Mouse (Mus musculus): Measurements from ENCODE around the gene Vmn1r212.
"Not testable (repeated sequence)": the region's sequence is repeated elsewhere in the genome, so short reads cannot be mapped to it uniquely, and the experiment has no call there.

Vmn1r212 gene

GRCm38 (mm10) chr13:22884105-22884504, at the start of gene Vmn1r212:
TSS of gene Vmn1r212 (minus strand) at chr13:22884205.
- DNase-seq: no peak

DNA sequence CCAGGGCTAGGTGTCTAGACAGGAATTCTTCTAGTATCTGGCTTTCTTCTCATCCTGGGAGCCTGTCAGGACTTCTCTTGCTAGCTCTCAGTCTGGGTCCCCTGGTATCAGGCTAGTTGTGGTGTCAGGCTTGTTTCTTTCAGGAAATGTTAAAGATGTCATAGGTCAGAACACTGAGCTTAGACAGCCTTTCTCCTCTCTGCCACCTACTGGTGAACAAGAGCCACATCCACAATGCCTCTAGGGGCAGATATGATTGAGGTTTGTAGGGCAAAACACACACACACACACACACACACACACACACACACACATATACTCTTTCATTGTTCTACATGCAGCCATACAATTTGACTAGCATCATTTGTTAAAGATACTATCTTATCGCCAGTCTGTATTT, 4.7 kb downstream of the Vmn1r212 start:
- no peak for DNase-seq

- DNase-seq: no peak
These were observed 26.5 kb downstream of the Vmn1r212 start, which contains the start of gene Vmn1r211 for GRCm38 (mm10) chr13:22857461-22857860. TSS of gene Vmn1r211 (minus strand) at chr13:22857561.

GRCm38 (mm10) chr13:22854760-22855159, 29.2 kb downstream of the Vmn1r212 start:
- no peak for DNase-seq

DNA sequence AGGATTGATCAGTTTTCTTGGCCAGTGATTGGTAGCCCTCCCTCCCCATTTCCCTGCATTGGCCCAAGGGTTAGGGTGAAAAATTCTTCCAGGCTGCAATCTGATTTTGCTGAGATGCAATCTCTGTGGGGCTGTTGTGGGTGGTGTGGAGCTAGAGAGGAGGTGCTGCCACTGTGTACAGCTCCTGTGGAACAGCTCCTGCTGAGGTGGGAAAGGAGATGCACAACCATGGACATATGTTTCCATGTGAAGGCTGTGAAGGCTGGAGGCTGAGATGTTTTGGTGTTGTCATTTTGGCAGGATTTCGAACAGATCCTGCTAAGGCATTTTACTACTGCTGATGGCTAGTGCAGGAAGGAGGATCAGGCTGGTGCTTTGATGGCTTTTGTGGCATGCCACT, 37.2 kb downstream of the Vmn1r212 start:
- no peak for DNase-seq

DNA sequence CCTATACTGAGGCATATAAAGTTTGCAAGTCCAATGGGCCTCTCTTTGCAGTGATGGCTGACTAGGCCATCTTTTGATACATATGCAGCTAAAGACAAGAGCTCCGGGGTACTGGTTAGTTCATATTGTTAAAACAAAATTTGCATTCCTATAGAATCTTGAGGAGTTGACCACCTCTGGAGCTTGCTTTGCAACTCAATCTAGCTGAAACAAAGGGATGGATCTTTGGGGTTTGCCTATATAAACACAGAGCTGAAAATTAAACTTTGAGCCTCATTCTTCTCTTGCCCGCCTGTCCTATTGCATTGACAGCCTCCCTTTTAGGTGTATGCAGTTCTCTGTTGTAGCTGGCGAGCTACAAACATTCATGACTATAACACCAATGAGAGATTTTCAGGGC, 39.7 kb downstream of the Vmn1r212 start:
- DNase-seq: not testable (repeated sequence)
